Mouse (Mus musculus) ovary, postnatal 10 days (tissue): ENCODE results near the gene Atg101.

ENCODE experiments used
- DNase-seq: peaks from one replicate; pipeline ENCODE4 v3.0.0; 2022; ENCODE audit warnings: low spot score

The Atg101 gene

DNA sequence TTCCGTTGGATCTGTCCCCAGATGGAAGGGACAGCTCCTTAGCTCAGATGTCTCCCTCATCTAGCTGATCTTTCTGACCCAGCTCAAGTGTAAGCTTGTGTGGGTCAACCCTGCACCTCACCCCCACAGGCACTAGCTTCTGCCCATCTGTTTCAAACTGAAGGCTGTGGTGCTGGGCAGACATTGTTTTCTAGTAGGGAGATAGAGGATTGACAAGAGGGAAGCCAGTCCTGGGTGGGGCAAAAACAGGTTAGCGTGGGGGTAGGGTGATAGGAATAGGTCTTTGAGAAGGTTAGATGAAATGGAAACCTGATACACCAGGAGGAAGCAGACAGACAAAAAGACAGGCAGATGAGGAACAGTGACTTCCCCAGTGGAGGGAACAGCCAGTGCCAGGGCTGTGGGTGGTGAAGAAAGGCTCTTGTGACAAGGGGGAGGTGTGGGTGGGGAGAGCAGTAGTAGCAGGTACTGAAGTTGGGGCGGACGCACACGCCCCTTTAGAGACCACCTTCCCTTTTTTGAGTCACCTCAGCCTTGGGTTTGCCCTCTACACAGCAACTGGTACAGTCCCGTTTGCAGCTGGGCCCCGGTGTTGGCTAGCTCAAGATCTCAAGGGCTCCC lies 28.1 kb upstream of the Atg101 start:
- DNase-seq, result no peak

DNA sequence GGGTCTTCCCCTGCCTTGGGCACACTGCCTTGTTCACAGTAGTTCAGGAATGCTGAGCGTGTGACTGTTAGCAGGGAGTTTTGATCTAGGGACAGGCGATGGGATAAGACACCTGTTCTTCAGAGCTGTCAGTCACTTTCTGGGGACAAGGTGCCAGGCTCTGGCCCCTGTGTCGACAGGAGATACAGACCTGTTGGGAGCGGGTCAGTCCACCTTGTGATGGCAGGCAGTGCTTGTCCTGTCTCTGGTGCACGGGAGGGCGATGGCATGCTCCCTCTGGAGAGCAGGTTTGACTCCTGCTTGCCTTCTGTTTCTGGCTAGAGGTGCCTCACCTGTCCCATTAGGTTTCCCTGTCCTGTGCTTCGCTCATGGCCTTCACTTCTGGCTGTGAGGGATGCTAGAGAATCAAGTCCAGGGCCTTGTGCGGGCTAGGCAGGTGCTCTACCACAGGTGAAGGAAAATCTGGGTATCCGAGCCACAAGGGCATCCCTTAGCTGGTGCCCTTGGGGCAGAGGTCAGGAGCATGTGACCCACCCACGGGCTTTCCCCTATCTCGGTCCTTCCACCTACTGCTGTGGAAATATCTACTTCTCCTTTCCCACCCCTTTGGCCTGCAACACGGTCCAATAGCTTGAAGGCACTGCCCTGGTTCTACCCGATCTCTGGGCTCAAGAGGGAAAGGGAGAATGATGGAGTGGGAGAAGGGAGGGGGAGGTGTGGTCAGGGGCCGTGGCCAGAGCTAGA lies 27.4 kb upstream of the Atg101 start:
- DNase-seq, result no peak

DNA sequence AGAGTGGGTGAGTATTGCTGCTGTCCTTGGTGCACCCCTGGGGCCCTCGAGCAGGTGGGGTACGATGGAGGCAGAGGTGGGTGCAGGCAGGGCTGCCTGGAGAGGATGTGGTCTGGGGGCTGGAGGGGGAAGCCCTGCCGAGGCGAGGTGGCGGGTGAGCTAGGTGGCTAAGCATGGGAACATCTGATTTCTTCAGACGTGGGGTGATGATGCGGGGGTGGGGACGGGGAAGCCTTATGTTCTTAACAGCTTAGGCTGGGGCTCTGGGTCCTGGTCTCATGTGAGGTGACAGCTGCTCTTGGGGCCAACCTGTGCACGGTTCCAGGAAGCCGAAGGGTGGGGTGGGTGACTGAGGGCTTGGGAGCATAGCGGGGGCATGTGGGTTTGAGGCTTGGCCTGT lies 25.7 kb upstream of the Atg101 start:
- DNase-seq, result no peak

DNA sequence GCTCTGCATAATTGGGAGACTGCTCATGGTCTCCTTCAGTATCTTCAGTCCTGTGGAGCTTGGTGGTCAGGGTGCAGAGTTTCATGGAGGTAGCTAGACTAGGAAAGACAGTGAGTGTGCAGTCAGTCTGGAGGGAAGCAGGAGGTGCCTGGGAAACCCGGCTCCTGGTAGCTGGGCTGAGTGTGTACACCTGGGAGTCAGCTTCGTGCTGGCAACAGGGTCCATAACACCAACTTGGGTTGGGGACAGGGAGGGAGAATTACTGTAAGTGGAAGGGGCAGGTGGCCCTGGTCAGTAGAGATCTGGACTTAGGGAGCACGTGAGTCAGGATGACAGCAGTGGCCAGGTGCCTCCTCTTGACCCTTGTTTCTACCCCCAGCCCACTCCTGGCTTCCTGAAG lies 24.1 kb upstream of the Atg101 start:
- DNase-seq, result no peak

DNA sequence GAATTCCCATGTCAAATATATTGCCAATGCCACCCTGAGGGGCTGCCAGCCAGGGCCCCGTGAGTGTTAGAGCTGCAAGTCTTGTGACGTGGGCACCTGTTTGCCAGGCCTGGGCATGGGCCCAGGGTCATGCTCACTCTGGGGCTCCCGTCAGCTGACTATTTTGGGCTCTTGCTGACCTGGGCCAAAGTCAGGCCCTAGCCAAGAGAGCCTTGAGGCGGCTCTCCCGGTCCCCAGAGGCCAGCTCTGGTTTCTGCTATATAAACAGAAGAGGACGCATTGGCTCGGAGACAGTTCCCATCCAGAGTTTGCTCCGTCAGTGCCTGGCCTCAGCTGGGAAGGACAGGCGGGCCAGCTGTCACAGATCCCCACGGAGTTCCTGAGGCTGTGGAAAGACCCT lies 23.7 kb upstream of the Atg101 start:
- DNase-seq, result no peak

DNA sequence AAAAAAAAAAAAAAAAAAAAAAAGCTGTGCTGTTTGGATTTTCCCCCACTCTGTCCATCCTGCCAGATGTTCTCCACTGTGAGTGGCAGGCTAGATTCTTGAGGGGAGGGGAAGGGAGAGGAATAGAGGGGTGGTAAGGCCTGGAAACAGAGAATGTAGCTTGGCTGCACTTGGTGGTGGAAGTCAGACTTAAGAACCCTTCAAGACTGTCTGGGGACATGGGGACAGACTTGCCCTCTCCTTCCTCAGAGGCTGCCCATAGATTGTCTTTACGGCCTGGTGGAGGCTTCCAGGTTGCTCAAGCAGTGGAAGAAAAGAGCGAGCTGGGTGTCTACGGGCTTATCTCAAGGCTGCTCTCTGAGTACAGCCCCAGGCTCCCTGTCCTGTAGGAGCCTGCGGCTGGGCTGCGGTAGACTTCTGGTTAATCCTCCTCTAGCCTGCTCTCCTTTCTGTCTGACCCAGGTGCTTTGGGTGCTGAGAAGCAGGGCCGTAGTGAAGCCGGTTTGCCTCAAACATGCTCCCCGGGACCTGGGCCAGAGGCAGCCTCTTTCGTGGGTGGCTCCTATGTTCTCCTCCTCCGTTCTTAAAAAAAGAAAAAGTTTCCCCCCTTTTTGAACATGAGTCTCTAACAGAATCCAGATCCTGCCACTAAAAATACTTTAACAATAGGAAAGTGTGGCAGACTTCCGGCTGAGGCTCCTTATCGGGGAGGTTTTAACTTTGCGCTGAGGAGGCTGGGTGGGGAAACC lies 23.0 kb upstream of the Atg101 start:
- DNase-seq, result no peak

DNA sequence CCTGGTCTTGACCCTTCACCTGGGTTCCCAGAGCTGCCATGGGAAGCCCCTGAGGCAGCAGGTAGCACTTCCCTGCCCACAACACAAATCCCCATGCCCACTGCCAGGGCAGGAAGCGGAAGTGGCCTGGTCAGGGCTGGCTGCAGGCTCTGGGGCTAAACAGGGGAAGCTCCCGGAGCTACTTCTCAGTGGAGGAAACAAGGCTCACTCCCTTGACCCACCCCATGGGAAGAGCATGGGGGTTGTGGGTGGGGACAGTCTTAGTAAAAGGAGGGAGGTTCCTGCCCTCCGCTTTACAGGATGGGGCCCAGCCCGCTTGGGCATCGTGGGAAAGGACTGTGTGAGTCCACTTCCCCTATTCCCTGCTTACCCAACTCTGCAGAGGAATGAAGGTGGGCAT lies 21.6 kb upstream of the Atg101 start:
- DNase-seq, result no peak

DNA sequence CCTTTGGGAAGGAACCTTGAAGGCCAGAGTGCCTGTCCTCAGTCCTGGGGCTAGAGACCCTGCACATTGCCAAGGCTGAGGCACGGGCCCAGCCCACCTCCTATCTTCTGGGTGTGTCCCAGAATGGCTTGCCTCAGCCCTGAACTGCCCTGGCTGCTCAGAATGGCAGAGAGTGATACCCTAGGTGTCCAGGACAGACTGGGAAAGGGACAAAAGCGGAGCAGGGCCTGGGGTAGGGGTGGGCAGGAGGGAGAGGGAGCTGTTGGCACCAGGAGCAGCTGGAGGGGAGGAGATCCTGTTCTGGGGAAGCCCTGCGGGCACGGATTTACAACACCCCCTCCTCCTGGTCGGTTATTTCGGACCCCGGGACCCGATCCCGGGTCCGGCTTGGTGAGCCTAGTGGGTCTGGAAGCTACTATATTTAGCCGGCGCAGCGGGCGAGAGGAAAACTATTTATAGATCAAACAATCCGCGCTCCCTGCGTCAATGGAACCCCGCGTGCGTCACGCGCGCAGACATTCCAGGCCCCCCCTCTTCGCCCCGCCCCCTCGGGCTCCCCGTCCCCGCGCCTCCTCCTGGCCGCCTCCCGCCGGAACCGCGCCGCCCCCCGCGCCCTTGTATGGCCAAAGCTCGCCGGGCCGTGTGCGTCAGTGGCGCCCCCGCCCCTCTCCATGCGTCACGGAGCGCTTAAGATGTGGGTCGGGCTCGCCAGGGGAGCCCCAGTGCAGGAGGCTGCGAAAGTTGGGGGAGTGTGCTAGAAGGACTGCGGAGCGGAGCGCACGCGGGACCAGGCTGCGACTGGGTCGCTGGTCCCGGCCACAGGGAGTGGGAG lies 17.7 kb upstream of the Atg101 start:
- DNase-seq, result peak; percentile 76

DNA sequence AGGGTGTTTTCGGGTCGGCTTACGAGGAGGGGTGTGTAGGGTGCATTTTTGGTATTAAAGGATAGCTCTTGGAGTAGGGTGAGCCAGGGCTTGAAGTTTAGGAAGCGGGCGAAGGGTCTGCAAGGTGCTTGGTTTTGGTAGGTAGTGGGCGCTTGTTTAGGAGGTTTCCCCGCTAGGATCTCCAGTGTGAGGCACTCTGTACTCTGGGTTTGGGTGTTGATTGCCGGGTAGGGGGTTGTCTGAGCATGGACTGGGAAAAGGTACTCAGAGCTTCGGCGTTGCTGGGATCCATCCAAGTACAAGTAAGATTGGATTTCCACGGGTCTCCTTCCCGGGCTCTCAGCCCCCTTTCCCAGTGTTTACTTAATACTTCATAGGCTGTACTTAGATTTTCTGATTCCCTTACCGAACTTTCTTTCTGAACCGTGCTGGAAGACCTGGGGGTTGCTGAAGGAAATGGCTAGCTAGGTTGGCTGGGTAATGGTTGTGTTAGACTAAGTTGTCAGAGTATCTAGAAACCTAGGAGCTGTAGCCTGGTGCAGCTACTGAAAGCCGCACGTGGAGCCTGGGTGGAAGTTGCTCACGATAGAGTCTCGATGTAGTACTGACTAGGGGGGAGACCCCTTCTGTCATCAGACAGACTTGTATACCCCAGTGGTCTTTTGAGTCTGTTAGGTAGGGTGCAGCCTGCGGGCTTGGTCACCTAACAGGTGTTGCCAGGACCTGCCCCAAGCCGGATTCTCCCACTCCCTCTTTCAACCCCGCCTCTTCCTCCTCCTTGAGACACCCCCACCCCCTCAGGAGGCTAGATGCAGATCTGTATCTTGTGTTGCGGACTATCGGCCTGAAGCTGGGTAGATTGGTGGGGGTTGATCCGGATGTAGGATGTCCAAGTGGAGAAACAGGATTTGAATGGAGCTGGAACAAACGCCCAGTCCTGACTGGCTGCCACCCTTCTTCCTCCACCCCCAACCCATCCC lies 16.7 kb upstream of the Atg101 start:
- DNase-seq, result no peak

DNA sequence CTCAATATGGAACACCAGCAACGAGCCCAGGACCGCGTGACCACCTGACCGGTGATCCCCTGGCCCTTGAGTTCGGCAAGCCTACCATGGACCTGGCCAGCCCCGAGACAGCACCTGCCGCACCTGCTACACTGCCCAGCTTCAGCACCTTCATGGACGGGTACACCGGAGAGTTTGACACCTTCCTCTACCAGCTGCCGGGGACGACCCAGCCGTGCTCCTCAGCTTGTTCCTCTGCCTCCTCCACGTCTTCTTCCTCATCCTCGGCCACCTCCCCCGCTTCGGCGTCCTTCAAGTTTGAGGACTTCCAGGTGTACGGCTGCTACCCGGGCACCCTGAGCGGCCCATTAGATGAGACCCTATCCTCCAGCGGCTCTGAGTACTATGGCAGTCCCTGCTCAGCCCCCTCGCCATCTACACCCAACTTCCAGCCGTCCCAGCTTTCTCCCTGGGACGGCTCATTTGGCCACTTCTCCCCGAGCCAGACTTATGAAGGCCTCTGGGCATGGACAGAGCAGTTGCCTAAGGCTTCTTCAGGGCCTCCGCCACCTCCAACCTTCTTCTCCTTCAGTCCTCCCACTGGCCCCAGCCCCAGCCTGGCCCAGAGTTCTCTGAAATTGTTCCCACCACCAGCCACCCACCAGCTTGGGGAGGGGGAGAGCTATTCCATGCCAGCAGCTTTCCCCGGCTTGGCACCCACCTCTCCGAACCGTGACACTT lies 13.8 kb upstream of the Atg101 start:
- DNase-seq, result no peak

DNA sequence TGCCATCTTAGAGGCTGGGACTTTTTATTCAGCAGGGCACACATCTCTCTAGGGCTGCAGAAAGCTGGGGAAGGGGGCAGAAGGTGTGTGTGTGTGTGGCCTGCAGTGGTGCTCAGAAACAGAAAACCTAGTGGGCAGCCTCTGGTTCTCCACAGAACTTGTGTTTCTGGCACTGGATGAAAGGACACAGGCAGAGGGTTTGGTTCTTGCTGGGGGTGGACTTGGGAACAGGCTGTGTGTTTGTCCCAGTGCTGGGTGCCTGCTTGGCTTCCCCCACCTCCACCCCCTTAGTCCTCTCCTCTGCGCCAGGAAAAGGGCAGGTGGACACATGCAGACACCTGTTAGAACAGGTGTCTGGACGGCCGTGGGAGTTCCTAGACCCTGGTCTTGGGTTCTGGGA lies 13.0 kb upstream of the Atg101 start:
- no peak for DNase-seq

DNA sequence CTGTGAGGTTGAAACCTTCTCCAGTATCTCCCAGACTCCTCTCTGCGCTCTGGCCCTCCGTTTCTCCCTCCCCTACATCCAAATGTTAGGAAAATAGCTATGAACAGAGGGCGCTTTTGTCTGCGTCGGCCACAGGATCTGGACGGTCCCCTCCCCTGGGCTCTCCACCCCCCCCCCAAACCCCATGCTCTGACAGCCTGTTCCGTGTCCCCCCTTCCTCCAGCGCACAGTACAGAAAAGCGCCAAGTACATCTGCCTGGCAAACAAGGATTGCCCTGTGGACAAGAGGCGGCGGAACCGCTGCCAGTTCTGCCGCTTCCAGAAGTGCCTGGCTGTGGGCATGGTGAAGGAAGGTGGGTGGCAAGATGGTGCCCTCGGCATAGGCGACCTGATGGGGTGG lies 12.6 kb upstream of the Atg101 start:
- no peak for DNase-seq

DNA sequence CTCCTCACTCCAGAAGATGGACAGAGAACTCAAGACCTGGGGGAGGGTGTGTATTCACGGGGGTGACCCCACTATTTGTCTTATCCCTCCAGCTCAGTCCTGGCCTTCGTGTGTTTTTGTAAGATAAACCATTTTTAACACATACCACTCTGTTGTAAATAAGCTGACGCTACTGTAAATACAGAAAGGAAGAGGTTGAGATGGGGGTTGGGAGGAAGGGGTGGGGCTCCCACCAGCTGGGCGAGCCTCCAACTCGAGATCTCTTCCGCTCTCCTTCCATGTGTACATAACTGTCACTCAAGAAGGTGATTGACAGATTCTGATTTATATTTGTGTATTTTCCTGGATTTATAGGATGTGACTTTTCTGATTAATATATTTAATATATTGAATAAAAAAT lies 9.7 kb upstream of the Atg101 start:
- DNase-seq, result no peak

DNA sequence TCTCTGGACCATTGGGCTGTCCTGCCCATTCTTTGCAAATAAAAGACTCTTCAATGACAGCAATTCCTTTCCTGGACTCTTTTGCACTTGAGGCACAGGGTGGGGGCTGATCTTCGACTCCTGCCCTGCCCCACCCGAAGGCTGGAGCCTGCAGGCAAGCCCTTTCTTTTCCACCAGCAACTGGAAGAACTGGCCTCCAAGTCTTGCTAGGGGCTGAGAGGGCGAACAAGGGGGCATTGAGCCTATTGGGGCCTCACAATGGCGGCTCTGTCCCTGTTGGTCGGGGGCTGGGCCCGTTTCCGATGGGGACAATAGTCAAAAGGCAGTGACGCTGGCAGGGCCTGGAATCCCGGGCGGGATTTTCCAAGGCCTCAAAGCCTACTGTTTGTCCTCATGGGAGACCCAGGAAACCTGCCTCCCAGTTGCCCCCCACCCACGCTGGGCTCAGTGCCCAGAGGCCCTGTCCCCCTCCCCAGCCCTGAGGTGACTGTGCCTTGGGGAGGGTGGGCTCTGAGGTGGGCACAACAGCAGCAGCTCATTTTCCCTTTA lies 6.6 kb upstream of the Atg101 start:
- DNase-seq, result no peak

DNA sequence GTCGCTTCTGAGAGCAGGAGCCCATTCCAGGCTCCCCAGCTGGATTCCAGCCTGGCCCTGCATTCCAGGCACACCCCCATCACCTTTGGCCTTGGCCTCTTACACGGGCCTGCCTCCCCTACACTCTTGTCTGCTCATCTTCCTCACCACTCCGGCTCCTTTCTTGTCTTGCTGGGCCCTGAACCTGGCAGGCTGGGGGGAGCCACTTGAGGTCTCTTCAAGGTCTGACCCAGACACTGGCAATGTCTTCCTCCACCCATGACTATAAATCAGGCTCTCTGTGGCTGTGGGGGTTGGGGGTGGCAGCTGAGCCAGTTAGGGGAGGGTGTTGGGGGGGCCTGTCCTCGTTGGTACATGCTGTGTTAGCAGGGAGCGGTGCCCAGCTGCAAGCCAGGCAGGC lies 5.5 kb upstream of the Atg101 start:
- DNase-seq, result no peak

DNA sequence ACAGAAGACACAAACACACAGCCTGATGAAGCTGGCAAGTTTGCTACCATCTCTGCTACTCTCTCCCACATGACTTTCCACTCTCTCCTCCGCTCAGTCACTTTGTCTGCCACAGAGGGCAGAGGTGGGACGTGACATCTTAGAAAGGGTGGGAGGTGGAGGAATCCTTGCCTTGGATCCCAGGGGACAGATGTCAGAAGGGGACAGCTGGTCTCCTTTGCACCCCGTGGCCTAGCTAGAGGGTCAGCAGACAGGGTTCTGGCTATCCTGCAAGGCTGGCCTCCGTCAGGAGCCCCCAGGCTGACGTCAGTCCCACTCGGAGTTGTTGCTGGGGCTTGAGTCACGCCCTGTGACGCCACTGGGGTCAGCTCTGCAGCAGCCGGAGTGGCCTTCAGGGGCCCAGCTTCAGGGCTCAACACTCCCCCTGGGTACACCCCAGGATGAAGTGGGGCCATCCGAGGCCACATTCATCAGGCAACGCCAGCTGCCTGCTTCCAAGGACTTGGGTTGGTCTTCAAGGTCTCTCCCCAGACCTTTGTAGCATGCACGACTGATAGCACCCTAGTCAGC lies 4.6 kb upstream of the Atg101 start:
- no peak for DNase-seq

DNA sequence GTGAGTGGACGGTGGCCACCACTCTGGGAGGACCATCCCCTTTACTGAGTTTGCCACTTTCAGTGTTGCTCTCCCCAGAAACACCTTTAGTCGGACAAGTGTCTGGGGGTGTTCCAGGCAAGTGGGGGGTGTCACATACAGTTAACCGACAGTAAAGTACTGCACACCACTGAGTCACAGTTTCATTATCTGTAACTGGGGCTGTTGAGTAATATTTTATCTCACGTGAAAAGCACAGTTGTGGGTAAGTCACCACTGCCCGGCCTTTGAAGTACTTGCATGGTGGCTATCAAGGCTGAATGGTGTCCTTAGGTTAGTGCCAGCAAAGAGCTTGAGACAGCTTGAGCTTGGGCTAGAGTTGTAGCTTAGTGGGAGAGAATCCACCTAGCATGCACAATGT lies 1.6 kb upstream of the Atg101 start:
- DNase-seq, result no peak

DNA sequence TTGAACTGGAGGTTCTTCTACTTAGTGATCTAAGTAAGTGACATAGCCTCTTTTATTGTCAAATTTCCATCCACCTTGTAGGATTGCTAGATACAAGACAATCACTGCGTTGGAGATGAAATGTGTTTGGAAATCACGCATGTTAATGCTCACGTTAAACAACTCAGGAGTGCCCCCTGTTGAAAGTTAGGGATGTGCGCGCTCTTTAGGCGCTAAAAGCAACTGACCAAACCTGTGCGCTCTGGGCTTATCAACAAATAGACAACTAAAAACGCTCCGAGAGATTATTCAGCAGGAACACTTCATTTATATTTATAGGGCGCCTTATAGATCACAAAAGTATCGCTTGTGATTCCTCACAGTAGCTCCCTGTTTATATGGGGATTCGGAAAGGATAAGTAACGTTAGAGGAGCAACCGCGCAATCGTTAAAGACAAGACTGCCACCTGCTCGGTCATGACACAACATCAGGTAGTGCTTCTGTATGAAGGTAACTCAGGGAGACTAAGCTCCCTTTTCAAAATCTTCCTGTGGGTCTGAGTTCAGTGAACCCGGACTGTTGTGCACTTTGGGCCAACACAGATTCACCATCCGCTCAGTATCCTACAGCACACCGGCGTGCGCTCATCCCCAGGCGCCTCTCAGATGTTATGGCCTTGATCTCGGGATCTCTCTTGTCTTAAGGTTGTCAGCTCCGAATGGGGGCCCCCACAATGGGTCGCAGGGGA lies 725 bp upstream of the Atg101 start:
- DNase-seq, result no peak

DNA sequence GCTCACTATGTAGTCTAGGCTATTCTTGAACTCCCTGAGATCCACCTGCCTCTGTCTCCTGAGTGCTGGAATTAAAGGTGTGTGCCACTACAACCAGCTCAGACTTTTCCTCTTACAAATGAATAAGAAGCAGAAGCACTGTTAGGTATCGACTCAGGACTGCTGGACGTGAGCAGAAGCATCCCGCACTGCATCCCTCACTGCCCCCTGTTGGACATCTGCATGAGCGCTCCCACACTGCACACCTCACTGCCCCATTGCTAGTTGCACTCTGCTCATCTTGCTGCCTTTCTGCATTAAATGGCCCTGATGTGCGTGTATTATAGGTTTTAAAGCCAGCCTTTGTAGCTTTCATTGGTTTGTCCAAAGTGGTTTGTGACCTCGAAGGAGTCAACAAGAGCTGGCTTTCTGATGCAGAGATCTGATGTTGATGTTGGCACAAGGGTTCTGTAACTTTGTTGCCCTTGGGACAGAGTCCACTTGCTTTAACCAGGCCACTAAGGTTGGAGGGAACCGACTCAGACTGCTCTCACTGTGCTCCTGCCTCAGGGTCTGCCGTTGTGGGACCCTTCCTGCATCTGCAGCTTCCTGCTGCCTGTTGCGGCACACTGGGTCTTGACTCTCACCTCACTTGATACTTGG lies 2.2 kb downstream of the Atg101 start:
- DNase-seq, result no peak
